Mouse (Mus musculus): Measurements from ENCODE around the gene Clmn.

DNA sequence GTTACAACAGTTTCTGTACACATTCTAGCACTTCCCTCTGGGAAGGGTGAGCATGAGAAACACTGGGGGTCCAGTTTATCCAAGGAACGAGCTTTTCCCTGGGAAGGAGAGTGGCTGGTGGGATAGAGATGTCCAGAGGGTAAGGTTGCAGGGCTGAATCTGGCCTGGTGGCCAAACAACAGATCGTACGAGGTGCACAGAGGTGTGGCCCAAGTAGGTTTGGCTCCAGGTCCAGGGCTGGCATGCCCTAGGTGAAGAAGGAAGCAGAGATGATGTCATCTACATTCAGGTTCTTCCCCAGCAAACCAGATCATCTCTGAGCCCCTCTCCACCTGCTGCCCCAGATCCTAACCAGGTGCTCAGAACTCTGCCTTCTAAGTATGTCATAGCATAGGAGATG is 8.3 kb downstream of the Clmn start:
- TF ChIP-seq BHLHE40 (IDR thresholded peaks at IDR 0.05; ENCODE audit: borderline replicate concordance, low read depth, low read length) (no peak), ETS1 (IDR thresholded peaks at IDR 0.05; ENCODE audit: low read depth, low read length) (no peak), E2F4 (IDR thresholded peaks at IDR 0.05; ENCODE audit: borderline replicate concordance, low read depth, low read length) (no peak)
